Mouse (Mus musculus) limb, embryonic 15.5 days (tissue): Measurements from ENCODE around the gene Ly6g5b. TPM values are rescaled to one million over a fixed set of nuclear protein-coding genes. Genes with fewer than 3 reads are reported as not detected.
A peak's percentile ranks its signal among the peaks of the same experiment; 100 is the strongest.

Experiments used
- ATAC-seq: fragments of 200-750 bp; cut with Nextera tagmentation; 2 replicates; pipeline ENCODE4 v1.8.0; 2017; ENCODE audit warnings: low read depth, moderate TSS enrichment; ENCODE audit not compliant: insufficient number of reproducible peaks, low FRiP score, low TSS enrichment
- H3K27ac ChIP-seq: fragments of 300-500 bp; sonication (generic); 2 replicates; pipeline ENCODE4 v1.5.1; 2015; ENCODE audit warnings: moderate library complexity, mild to moderate bottlenecking, inconsistent platforms
- H3K27me3 ChIP-seq: fragments of 300-500 bp; sonication (generic); 2 replicates; pipeline ENCODE4 v1.6.1; 2015; ENCODE audit warnings: inconsistent platforms
- H3K36me3 ChIP-seq: fragments of 300-500 bp; sonication (generic); 2 replicates; pipeline ENCODE4 v1.6.1; 2015; ENCODE audit warnings: inconsistent platforms
- H3K4me1 ChIP-seq: fragments of 300-500 bp; sonication (generic); 2 replicates; pipeline ENCODE4 v1.6.1; 2015; ENCODE audit warnings: inconsistent platforms
- H3K4me2 ChIP-seq: fragments of 300-500 bp; sonication (generic); 2 replicates; pipeline ENCODE4 v1.6.1; 2015; ENCODE audit warnings: mild to moderate bottlenecking, inconsistent platforms
- H3K4me3 ChIP-seq: fragments of 300-500 bp; sonication (generic); 2 replicates; pipeline ENCODE4 v1.5.1; 2015; ENCODE audit warnings: mild to moderate bottlenecking, inconsistent platforms
- H3K9ac ChIP-seq: fragments of 300-500 bp; sonication (generic); 2 replicates; pipeline ENCODE4 v1.6.1; 2015; ENCODE audit warnings: inconsistent platforms
- H3K9me3 ChIP-seq: fragments of 300-500 bp; sonication (generic); 2 replicates; pipeline ENCODE4 v1.6.1; 2016; ENCODE audit warnings: inconsistent platforms
- WGBS: fragments of 180-500 bp; shearing (Covaris S2); methylation state at CpG from one replicate; pipeline ENCODE4 v1.1.7; 2015; 5-methylcytosine and 5-hydroxymethylcytosine counted together
- polyA plus RNA-seq: library from polyadenylated mRNA; unstranded; fragments of >200 nt; fragmentation: Nextera tagmentation; extraction: Ambion mirVana; gene quantifications from 2 replicates; pipeline ENCODE4 v1.2.1, GENCODE M21; 2015

Ly6g5b gene
- polyA plus RNA-seq, 1 experiment from 2014 or later = 0.78 TPM

- Histone ChIP-seq H3K27me3 (no peaks in the 10 kb centered on the region), H3K9me3 (no peaks in the 10 kb centered on the region), H3K36me3 (peaks cover 82% of the 10 kb centered on the region), H3K4me2 (no peak overlapping the region), H3K4me3 (no peak overlapping the region), H3K27ac (no peak overlapping the region), H3K9ac (no peak overlapping the region), H3K4me1 (peaks cover 7% of the 10 kb centered on the region; the same call in 1 of the 2 replicates)
- 84% methylated on average over 11 of the region's 11 CpGs for WGBS
- ATAC-seq = no peak
These were observed 14.1 kb downstream of the Ly6g5b start for GRCm38 (mm10) chr17:35101161-35101560.

DNA sequence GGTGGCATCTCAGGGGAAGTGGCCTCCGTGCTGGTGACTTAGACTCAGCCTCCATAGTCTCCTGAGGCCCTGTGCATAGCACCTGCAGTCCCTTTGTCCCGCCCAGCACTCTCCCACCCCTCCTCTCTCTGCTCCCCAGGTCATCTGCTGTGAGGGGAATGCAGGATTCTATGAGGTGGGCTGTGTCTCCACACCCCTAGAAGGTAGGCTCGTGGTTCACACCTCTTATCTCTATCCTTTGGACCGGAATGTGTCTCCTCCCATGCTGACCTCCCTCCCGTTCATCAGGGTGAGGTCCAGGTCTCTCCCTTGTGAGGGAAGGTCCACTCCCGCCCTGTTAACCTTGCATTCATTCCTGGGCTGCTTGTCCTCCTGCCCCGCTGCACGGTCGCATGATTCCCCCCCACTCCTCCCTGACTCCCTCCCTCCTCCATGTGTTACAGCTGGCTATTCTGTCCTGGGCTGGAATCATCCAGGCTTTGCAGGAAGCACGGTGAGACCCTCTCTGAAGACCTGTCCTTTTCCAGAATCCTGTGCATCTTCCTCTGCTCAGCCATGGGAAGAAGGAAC is 14.9 kb downstream of the Ly6g5b start:
- Histone ChIP-seq H3K36me3 (peaks cover 91% of the 10 kb centered on the region), H3K9ac (no peak overlapping the region), H3K27ac (no peak overlapping the region), H3K4me2 (no peak overlapping the region), H3K27me3 (no peaks in the 10 kb centered on the region), H3K4me3 (no peak overlapping the region), H3K4me1 (no peaks in the 10 kb centered on the region), H3K9me3 (no peaks in the 10 kb centered on the region)
- WGBS = 77% methylated on average over 10 of the region's 10 CpGs
- ATAC-seq = no peak

- Histone ChIP-seq H3K4me3 (no peak overlapping the region), H3K4me1 (no peaks in the 10 kb centered on the region), H3K27ac (no peak overlapping the region), H3K36me3 (peaks cover 100% of the 10 kb centered on the region), H3K27me3 (no peaks in the 10 kb centered on the region), H3K4me2 (no peak overlapping the region), H3K9me3 (no peaks in the 10 kb centered on the region), H3K9ac (0 out of 2 replicates have a peak overlapping the region, but pooled peaks have one; percentile 2)
- no peak for ATAC-seq
- WGBS = 88% methylated on average over 12 of the region's 12 CpGs
These were observed 18.0 kb downstream of the Ly6g5b start for GRCm38 (mm10) chr17:35097164-35097655.

DNA sequence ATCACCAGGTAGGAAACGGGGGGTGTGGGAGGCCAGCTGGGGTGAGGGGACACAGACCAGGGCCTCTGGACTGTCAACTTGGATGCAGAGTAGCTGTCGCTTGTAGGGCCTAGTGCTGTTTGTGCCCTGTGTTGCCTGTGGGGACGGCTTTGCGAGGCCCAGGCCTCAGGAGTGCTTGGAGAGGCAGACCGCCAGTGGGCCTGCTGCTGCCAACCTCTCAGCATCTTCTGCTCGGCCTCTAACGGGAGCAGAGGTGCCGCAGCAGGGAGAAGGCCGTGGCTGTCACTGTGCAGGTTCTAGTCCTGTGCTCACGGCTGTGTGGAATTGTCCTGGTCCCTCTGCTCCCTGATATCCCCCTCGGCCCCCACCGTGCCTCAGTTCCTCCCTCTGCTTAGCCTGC is 18.6 kb downstream of the Ly6g5b start:
- no peak overlapping the region for H3K9ac ChIP-seq
- no peaks in the 10 kb centered on the region for H3K4me1 ChIP-seq
- WGBS = 87% methylated on average over 12 of the region's 12 CpGs
- ATAC-seq = no peak
- no peaks in the 10 kb centered on the region for H3K9me3 ChIP-seq
- H3K27me3 ChIP-seq = no peaks in the 10 kb centered on the region
- peaks cover 98% of the 10 kb centered on the region for H3K36me3 ChIP-seq
- no peak overlapping the region for H3K4me3 ChIP-seq
- no peak overlapping the region for H3K27ac ChIP-seq
- no peak overlapping the region for H3K4me2 ChIP-seq

- no peak overlapping the region for H3K9ac ChIP-seq
- WGBS = 92% methylated on average over 15 of the region's 15 CpGs
These were observed 20.5 kb downstream of the Ly6g5b start for GRCm38 (mm10) chr17:35094475-35095365.

DNA sequence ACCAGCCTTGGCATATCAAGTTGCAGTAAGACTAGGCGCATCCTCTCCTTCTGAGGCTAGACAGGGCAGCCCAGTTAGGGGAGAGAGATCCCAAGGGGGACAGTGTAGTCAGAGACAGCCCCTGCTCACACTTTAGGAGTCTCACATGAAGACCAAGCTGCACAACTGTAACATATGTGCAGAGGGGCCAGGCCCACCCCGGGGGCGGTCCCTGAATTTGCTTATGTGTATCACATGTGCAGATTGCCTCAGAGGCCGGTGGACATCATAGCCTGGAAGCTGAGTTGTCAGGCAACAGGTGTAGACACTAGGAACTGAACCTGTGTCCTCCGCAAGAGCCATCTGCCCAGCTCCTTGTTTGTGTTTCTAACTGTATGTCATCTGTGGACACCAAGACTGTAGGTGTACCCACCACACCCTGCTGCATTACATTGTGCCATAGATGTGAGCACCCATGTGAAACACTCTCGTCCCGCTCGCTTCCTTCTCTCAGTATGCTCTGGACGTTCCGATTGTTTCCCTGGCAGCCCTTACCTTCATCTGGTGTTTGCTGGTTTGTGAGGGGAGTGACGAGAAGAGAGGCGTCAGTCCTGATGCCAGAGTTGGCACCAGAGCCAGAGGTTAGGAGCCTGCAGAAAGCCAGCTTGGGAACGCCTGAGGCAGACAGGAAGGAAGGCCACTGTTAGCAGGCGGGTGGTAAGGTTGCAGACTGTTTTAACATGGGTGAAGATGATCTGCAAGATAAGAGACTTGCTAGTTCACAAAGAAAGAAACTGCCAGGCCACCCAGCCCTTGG is 22.6 kb downstream of the Ly6g5b start:
- Histone ChIP-seq H3K9ac (no peak overlapping the region), H3K27ac (no peak overlapping the region), H3K4me3 (no peak overlapping the region), H3K4me2 (no peak overlapping the region), H3K27me3 (no peaks in the 10 kb centered on the region), H3K9me3 (no peaks in the 10 kb centered on the region), H3K4me1 (peaks cover 13% of the 10 kb centered on the region), H3K36me3 (peaks cover 67% of the 10 kb centered on the region)
- ATAC-seq = no peak
- WGBS = 82% methylated on average over 14 of the region's 14 CpGs

More at GRCm38 (mm10) chr17:35094475-35095365, 20.5 kb downstream of the Ly6g5b start:
- Histone ChIP-seq H3K4me1 (peaks cover 13% of the 10 kb centered on the region), H3K4me3 (no peak overlapping the region), H3K9me3 (no peaks in the 10 kb centered on the region), H3K4me2 (no peak overlapping the region), H3K27me3 (no peaks in the 10 kb centered on the region), H3K36me3 (peaks cover 88% of the 10 kb centered on the region), H3K27ac (no peak overlapping the region)
- no peak for ATAC-seq

GRCm38 (mm10) chr17:35090166-35090932 is 24.9 kb downstream of the Ly6g5b start:
- peak overlapping the region; percentile 98; the same call in 1 of the 2 replicates for H3K27ac ChIP-seq

GRCm38 (mm10) chr17:35088825-35089644 is 26.2 kb downstream of the Ly6g5b start, which contains the start of gene Abhd16a:
Gene Abhd16a (plus strand): TSS chr17:35089263.
- Histone ChIP-seq H3K36me3 (peaks cover 31% of the 10 kb centered on the region), H3K4me2 (peak within 1 kb of the TSS; percentile 53), H3K27me3 (no peaks in the 10 kb centered on the region; the same call in 1 of the 2 replicates), H3K4me3 (peak within 1 kb of the TSS; percentile 70), H3K27ac (peak within 1 kb of the TSS; percentile 98), H3K4me1 (peaks cover 13% of the 10 kb centered on the region), H3K9me3 (no peaks in the 10 kb centered on the region), H3K9ac (peak within 1 kb of the TSS; percentile 94)
- WGBS = 4% methylated on average over 48 of the region's 67 CpGs
- ATAC-seq = peak; percentile 96

More at GRCm38 (mm10) chr17:35090166-35090932, 24.9 kb downstream of the Ly6g5b start:
- 57% methylated on average over 8 of the region's 8 CpGs for WGBS
- Histone ChIP-seq H3K27me3 (no peaks in the 10 kb centered on the region; the same call in 1 of the 2 replicates), H3K4me1 (peaks cover 13% of the 10 kb centered on the region), H3K4me2 (peak overlapping the region; percentile 53), H3K9ac (peak overlapping the region; percentile 94), H3K4me3 (peak overlapping the region; percentile 70), H3K36me3 (peaks cover 44% of the 10 kb centered on the region), H3K9me3 (no peaks in the 10 kb centered on the region)
- ATAC-seq = no peak

DNA sequence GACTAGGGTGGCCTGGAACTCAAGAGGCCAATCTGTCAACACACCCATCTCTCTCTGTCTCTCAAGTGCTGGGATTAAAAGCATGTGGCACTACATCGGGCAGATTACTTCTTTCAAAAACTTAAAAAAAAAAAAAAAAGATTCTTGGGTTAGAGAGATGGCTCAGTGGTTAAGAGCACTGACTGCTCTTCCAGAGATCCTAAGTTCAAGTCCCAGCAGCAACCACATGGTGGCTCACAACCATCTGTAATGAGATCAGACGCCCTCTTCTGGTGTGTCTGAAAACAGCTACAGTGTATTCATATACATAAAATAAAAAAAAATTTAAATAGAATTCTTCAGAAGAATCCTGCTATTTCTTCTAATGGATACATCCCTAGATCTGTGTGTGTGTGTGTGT is 27.1 kb downstream of the Ly6g5b start:
- Histone ChIP-seq H3K9me3 (no peaks in the 10 kb centered on the region), H3K36me3 (peaks cover 22% of the 10 kb centered on the region), H3K4me3 (no peak overlapping the region), H3K4me2 (no peak overlapping the region), H3K27me3 (no peaks in the 10 kb centered on the region; the same call in 1 of the 2 replicates), H3K9ac (no peak overlapping the region), H3K27ac (no peak overlapping the region), H3K4me1 (peaks cover 13% of the 10 kb centered on the region)
- whole genome bisulfite sequencing = 53% methylated on average over 2 of the region's 2 CpGs
- no peak for ATAC-seq

GRCm38 (mm10) chr17:35085208-35085865 is 29.9 kb downstream of the Ly6g5b start, which contains the start of gene Ly6g6f:
Gene Ly6g6f (minus strand): TSS chr17:35085610.
- Histone ChIP-seq H3K27me3 (no peaks in the 10 kb centered on the region; the same call in 1 of the 2 replicates), H3K4me2 (no peak within 1 kb of the TSS), H3K27ac (no peak within 1 kb of the TSS), H3K9me3 (no peaks in the 10 kb centered on the region), H3K36me3 (no peaks in the 10 kb centered on the region), H3K4me3 (no peak within 1 kb of the TSS), H3K9ac (no peak within 1 kb of the TSS), H3K4me1 (peaks cover 6% of the 10 kb centered on the region)
- 77% methylated on average over 7 of the region's 7 CpGs for WGBS
- no peak for ATAC-seq
